Mouse (Mus musculus) bone marrow, adult 2 months (tissue): ENCODE data around the gene Sptbn4.

Experiments used
- CTCF ChIP-seq: fragments of 200-500 bp; IDR thresholded peaks from 2 replicates; pipeline ENCODE4 v1.5.1; 2011; ENCODE audit warnings: low read length, control low read depth; ENCODE audit not compliant: control insufficient read depth, insufficient read depth
- POLR2A ChIP-seq: fragments of 200-500 bp; IDR thresholded peaks from 2 replicates; pipeline ENCODE4 v1.6.1; 2011; ENCODE audit warnings: low read depth, mild to moderate bottlenecking, control low read depth, low read length, borderline replicate concordance; ENCODE audit not compliant: control insufficient read depth

DNA sequence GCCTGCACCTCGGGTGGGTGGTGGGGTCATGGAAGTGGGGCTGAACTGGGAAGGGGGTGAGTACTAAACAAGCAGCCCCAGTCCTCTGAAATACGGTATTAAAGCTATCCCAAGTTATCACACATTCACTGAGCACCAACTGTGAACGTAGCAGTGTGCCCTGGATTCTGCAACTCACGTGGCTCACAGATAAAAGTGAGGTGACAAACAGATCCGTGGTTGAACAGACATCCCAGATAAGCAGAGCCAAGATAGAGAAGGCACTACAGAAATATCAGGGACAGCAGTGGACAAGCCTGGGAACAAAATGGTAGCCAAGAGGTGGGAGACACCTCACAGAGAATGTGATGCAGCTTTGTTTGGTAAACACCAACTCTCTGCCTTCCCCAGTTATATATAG lies 12.2 kb upstream of the Sptbn4 start:
- TF ChIP-seq CTCF = no peak
- TF ChIP-seq POLR2A = no peak
